Mouse (Mus musculus): ENCODE results near the gene Six2. TPM values are rescaled to one million over a fixed set of nuclear protein-coding genes. Genes with fewer than 3 reads are reported as not detected.
"Not testable (repeated sequence)": the region's sequence is repeated elsewhere in the genome, so short reads cannot be mapped to it uniquely, and the experiment has no call there.

Six2 gene
- polyA plus RNA-seq, 2 experiments from 2014 or later: not detected

DNA sequence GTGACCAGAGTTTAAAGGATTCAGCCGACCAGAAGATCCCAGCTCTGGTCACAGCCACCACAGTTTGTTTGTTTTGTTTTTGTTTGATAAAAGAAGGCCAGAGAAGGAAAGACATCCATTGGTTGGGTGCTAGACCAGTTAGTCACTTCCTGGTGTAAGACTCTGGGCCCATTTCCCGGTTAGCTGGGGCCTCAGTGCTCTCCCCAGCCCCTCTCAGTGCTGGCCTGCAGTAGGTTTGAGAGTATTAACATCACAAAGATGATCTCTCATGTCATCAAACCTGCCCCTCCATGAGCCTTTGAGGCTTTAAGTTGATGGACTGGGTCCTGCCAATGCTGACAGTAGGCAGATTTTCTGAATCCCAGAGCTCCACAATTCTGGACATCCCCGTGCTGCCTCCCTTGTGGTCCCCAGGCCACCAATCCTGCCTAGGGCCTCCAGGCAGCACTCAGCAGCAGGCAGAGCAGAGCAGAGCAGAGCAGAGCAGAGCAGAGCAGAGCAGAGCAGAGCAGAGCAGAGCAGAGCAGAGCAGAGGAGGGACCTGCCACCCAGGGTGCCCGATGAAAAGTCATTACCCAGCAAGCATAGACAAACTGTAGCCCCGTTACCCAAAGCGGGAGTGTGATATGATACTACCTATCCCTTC lies 2.4 kb upstream of the Six2 start:
- ATAC-seq: no peak

DNA sequence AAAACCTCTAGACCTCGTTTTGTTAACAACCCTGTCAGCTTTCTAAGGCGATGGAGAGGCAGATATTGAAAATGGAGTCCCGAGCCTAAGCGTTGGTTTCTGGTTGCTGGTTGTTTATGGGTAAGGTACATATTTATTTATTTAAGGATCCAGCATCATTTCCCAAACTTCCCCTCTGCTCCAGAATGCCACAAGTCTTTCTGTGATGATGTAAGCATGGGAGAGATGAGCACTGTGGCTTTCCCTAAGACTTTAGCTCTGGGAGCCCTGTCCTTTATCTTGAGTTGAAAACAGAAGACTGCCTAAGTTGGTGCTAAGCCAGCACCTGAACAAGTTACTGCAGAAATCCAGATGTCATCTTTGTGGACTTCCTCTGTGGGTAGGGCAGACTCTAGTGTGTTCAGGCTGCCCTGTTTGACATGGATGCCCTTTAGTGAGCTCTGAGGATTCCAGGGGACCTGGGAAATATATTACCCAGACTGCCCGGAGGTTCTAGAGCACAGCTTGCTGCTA lies 1.8 kb upstream of the Six2 start:
- no peak for ATAC-seq

DNA sequence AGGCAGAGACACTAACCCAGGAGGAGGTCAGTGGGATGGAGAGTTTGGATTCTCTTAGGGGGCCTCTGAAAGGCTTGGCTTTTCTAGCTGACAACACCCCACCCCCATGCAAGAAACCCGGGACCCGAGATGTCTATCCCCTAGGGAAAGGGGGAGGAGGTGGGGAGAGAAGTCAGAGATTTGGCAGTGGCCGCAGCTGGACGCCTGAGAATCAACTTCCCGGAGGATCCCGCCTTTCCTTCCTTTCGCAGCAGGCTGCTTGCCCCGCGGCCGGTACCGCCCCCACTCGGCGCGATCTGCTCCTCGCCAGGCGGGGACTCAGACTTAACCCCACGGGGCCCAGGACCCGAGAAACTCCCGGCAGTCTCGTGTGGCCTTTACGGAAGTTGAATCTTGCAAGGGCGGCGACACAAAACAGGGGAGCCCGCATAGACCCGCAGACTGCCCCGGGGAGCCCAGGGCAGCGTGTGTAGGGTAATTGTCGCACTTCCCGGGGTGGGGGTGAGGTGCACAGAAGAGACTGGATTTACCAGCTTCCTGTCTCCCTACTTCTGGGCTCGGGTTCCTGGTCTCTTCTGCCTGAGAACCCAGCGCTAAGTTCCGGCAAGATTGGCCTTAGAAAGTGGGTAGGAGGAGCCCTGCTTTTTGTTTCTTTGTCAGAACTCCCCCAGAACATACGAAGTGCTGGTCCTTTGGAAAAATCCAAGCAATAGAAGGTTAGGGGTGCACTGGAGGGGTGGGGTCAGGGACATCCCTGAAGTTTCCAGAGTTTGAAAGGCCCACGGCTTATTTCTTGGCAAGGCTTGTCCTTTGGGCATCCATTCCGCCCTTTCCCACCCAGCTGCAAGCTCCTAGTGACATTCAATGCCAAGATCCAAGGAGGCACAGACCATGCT lies 1.1 kb upstream of the Six2 start:
- ATAC-seq: no peak

DNA sequence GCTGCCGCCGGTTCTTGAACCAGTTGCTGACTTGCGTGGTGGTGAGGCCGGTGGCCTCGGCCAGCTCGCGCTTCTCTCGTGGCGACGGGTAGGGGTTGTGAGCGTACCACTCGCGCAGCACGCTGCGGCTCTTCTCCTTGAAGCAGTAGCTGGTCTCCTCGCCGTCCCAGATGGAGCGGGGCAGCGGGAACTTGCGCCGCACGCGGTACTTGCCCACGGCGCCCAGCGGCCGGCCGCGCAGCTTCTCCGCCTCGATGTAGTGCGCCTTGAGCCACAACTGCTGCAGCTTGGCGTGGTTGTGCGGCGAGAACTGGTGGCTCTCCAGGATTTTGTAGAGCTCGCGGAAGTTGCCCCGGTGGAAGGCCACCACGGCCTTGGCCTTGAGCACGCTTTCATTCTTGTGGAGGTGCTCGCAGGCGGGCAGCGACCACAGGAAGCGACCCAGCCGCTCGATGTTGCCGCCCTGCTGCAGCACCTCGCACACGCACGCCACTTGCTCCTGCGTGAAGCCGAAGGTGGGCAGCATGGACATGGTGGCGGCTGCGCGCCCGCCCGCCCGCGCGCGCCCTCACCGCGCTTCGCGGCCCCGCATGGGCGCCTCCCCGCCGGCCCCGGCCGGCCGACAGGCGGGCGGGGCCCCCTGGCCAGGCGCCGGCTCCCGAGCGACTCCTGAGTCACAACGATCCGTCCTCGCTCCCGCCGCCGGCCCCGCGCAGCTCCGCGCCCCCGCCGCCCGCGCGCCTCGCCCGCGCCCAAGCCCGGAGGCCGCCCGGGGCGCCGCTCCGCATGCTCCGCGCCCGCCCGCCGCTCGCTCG lies 446 bp downstream of the Six2 start:
- no peak for ATAC-seq

DNA sequence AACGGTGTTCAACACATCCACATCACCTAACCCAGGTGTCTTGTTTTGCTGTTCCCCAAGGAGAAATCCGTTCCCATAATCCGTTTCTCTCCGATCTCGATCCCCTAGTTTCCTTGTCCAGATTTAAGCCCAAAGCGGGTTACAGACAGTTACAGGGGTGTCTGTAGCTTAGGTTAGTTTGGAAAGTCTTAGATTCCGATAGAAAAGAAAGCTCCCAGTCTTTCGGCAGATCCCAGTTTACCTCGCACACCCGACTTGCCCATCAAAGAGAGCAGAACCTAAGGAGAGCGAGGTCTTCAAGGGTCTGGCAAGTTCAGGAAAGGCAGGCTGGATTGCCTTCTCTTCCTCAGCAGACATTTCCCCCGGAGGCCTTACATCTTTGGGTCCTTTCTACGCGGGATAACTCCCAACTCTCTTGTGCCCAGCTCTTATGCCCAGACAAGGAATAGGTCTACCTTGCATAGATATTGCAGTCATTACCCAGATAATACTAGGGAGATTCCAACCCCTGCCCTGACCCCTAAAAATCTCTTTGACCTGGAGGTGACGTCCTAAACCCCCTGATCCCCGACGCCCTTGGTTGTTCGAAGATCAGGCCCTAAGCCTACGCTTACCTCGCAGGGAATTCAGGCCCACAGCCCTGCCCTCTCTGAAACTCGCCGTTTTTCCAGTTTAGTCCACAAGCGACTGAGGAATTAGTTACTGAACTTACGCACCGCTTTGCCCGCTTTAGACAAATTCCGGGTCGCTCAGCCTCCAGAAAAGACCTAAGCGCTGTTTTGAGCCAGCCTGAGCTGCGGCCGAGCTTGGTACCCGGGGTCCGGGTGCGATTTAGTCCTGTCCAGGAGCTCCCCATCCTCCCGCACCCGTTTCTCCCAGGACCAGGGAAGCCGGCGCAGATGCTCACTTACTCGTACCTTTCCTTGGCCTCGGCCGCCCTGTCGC lies 1.3 kb downstream of the Six2 start:
- no peak for ATAC-seq

DNA sequence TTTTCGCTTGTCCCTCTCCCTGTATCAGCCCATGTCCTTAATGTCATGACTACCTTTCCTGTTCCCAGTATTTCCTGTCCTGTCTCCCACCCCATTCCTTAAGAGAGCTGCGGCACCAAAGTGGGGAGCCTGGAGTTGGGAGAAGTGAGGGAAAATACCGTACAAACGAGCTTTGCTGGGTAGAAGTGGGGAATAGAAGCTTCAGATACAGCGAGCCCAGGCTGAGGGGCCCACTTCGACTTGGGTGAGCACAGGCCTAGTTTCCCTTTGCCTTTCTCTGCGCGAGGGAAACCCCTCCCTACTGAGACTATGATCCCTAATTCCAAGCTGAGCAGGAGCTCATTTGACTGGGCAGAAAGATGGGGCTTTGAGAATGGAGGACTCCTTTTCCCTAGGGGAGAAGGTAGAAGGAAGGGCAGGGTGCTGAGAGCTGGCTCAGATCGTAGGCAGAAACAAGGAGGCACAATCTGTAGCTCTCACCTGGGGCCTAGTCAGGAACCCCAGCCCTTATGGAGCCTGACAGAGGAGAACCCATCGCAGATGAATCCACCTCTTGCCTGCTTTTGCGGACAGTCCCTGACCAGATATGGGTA lies 2.3 kb downstream of the Six2 start:
- ATAC-seq: no peak

DNA sequence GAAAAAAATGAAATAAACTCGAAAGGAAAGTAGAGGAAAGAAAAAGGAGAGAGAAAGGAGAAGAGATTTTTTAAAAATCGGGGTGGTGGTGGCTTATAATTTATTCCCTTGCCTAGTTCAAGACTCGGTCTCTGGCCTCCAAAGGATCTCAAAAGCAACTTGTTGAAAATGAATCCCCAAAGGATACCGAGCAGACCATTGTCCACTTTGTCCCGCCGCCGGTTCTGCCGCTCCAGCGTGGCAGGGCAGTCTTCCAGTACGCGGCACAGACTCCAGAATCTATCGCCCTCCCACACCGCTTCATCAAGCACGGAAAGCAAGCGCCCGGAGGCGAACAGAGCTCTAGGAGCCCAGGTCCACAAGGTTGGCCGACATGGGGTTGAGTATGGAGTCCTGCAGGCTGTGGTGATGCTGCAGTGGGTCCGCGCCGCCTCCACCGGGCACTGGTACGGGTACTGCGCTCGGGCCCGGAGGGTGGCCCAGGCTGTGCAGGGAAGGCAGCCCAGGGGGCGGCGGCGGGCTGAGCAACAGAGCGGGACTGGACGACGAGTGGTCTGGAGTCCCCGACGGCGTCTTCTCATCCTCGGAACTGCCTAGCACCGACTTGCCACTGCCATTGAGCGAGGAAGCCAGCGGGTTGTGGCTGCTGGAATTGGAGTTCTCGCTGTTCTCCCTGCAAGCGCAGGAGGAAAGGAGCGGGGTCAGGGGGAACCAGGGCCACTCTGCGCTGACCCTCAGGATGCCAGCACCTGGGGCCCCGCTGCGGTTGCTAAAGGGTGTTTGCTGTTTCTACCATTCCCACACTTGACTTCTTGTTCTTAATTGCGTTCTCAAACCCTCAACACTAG lies 3.0 kb downstream of the Six2 start:
- ATAC-seq: no peak

DNA sequence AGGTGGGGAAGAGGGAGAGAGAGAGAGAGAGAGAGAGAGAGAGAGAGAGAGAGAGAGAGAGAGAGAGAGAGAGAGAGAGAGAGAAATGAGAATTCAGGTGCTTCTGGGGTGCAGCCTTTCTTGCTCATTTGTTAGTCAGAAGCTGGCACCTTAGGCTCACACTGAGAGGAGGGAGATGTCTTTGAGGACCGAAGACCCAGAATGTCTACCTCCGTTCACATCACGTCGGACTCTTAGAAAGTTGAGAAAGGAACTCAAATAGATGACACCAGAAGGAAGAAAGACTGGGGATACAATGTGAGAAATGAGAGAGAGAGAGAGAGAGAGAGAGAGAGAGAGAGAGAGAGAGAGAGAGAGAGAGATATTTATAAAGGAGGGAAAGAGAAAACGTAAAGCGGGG lies 3.6 kb downstream of the Six2 start:
- ATAC-seq: not testable (repeated sequence)

DNA sequence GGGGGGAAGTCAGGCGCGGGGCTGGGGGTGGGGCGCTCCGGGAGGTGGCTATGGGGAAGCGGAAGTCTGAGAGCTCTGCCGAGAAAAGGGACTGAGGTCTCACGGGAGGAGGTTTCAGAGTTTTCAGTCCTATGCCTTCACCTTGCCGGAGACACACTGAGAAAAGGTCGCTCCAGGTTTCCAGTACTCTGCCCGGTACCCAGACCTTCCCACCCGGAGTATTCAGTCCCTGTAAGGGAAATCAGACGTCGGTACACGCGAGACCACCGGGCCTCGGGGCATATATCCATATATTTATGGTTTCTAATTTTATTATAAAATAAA lies 4.1 kb downstream of the Six2 start:
- ATAC-seq: no peak

DNA sequence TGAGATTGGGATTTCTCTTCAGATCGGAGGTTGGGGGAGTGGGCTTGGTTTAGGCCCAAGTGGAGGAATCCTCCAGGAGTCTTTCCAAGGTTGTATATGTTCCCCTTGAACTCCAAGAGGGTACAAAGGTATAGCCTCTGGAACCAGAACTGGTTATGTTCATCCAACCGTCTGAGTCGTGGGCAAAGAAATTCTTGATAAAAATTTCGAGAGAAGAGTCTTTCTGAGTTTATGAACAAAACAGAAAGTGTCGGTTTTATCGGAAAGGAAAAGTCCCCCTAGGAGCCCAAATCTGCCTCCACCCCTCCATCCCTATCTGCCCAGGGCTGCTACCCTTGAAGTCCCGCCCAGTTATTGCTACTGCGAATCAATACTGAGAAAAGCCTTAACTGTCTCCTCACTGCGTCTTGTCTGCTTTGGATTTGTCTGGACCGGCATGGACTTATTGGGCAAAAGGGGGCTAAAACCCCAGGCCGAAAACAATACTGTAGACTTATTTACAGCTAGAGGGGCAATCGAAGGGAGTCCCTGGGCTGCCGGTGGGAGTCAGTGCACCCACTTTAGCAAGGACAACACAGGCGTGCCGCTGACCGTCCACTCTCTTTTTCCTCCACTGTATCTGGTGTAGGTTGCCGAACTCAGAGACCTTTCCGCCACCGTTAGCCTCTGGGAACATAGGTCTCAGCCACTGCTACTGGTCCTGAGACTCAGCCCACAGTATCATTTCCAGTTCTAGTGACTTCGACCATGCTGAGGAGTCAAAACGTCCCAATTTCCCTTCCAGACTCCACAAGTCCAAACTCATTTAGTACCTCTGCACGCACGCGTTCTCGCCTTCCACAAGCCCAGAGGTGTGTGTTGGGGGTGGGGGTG lies 4.7 kb downstream of the Six2 start:
- no peak for ATAC-seq

DNA sequence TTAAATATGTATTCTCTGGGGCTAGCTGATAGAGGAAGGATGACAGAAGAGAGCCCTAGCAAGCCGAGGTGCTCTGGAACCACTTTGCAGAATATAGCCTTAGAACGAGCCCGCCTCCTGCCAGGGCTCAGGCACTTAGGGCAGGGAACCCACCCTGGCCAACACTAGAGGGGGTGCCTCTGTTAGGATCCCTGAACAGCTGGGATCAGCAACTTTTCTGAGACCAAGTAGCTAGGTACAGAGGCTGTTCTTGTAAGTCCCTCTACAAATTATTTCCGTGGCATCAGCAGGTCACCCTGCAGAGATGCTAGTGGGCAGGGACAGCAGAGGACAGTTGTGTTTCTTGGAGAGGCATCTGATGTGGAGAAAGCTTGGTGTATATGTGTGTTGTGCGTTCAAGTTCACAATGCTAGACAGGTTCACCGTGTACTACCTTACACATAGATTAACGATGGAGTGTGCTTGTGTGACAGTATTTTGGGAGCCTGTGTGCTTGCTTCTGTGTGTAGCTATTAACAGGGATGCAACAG lies 5.8 kb downstream of the Six2 start:
- ATAC-seq: no peak

DNA sequence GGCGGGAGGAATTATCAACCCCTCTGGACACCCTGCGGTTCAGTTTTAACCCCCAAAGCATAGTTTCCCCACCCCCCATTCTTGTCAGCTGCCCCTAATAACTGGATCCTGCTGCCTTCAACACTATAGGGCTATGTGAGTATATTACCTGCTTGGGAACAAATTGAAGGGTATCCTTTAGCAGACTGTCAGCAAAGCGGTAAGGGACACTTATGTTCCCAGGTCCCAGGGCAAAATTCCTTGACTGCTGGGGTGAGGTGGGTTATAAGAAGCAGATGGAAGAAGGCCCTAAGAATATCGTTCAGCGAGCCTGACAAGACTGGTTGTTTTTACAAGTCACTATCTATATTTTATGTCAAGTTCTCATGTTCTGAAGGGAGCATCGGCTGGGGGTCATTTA lies 6.3 kb downstream of the Six2 start:
- no peak for ATAC-seq

DNA sequence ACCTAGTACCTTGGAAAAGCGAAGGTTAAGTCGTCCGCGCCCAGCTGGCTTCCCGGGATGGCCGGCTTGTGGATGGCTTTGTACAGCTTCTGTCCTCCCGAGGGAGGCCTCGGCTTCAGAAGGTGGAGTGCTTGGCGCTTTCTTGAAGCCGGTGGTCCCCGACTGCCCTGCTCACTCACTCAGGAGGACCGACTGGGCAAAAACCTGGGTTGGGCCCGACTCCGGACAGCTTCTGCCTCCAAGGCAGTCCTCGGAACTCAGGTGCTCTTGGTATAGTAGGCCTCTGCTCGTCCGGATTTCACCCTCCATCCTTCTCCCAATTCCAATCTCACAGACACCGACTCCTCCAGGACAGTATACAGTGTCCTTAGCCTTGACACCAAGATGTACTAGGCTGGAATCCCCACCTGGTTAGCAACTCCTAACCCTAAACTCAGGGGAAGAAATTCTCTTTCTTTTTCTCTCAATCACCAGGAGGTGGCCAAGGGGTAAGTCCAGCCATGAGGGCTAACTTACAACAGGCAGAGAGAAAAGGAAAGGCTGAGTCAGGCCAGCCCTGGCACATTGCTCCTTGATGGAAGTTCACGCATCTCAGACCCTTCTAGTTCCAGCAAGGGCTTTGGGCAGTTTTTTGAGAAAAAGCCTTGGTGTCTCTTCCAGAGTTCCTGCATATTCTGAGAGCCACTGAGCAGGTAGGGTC lies 7.1 kb downstream of the Six2 start:
- ATAC-seq: no peak

DNA sequence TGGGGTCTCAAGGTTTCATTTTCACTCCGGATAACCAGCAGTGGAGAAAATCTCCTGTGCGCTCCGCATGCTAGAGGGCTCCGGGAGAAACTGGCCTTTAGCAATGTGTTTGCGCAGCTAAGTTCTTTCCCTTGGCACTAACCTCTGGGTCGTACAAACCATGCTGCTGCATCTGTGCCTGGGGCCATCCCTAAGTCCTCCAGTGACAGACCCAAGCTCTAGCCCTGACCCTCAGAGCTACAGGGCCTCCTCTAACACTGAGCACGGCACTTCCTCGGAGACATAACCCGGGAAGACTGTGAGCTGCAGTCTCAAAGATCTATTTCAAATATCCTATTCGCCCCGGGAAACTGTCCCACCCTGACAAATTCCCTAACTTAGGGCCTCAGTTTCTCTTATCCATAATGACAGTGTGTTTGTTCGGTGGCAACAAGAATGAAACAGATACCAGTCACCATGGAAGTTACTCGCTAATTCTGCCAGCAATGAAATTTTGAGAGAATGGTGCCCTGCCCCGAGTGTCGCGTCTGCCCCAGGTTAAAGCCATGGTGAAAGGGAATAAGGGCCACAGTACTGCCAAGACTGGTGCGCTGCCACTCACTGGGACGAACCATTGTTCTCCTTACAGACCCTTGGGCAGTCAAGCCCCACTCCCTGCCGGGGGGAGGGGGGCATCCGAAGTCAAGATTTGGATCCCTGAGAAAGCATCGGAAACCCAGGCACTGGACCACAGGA lies 7.8 kb downstream of the Six2 start:
- no peak for ATAC-seq

DNA sequence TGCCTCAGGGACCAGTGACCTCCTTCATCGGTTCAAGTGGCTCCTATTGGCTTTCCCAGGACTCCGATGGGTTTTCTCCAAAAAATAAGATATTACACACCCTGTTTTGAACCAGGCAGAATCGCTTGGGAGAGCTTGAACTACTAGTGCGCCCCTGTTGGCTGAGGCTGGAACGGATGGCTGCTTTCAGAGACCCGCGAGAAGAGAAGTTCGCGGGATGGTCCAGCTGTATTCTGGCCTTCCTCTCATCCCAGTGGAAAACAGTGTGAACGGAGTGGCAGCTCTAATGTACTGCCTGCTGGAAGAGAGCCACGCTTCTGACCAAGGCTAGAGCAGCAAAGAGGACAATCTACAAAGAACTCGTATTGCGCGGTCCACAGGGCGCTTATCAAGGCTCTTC lies 8.4 kb downstream of the Six2 start:
- ATAC-seq: no peak

DNA sequence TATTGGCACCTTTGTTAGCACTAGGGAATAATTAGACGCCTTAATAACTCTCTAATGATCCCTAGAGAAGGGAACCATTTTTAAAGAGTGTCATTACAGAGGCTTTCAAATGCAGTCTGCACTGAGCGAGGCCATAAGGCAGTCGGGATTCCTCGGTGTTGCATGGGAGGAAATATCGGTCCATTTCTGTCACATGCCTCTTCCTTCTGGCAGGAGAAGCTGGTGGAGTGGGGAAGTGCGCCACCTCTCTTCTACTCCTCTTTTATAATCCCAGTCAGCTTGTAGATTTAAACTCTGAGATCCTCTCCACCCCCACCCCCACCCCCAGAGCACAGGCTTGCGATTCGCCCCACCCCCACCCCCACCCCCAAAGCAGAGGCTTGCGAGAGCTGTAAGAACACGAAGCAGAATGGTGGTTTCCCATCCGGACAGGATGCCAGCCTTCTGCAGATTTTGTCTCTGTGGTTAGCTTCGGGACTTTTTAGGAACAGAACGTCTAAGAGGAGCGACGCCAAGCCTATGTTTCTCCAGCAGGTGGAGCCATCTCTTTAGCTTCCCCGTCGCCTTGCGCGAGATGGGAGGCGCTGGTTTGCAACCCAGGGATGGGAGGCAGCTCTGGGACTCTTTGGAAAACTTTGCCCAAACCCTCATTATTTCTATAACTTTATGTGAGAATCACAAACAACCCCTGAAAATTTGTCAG lies 23.3 kb downstream of the Six2 start:
- ATAC-seq: peak; percentile 82

DNA sequence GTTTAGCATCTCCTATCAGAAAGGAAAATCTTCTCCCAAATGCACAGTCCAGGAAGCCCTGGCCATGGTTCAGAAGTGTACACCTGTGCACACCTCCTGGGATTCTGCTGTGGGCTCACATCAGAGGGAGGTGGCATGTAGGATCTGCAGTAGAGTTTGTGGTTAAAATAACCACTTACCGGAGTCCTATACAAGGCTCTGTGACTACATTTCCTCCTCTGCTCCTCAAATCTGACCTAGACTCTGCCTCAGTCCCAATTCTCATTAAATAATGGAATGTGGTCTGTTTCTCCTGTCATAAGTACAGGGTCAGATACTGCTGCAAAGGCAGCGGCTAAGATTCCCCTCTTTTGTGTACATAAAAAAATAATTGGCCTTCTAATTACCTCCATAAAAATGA lies 23.9 kb downstream of the Six2 start:
- no peak for ATAC-seq
